Mouse (Mus musculus): ENCODE data around the gene Serpinb1b.

Serpinb1b gene

DNA sequence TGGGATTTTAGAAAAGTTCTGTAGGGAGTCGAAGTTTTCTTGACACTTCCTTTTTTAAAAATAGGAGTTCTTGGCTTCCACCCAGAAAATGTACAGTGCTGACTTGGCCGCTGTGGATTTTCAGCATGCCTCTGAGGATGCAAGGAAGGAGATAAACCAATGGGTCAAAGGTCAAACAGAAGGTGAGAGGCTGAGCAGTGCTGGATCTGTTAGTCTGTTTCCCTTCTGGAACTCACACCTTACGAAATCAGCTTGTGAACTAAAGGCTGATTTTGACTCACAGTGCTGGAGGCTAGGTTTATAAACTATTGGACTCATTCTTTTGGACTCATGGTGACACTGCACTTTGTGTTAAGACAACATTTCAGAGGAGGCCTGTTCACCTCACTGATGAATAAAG, 11.2 kb downstream of the Serpinb1b start:
- no peak for ATAC-seq (ENCODE audit: insufficient number of reproducible peaks, low FRiP score, low TSS enrichment)

DNA sequence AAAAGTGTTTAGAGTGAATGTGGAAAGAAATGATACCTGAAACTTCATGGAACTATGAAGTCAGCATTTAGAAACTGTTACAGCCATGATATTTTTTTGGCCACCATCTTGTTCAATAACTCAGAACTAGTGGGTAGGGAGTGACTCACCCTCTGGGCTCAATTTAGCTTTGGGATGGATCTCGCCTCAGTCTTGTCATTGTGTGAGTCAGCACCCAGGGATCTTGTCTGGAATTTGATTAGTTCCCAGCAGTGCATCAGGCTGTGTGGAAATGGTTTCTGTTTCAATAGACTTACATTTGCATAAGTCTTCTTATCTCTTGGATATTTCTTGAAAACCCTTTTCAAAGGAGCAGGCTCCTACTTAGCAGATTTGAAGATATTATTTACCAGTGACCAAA, 12.2 kb downstream of the Serpinb1b start:
- ATAC-seq (ENCODE audit: insufficient number of reproducible peaks, low FRiP score, low TSS enrichment): no peak

DNA sequence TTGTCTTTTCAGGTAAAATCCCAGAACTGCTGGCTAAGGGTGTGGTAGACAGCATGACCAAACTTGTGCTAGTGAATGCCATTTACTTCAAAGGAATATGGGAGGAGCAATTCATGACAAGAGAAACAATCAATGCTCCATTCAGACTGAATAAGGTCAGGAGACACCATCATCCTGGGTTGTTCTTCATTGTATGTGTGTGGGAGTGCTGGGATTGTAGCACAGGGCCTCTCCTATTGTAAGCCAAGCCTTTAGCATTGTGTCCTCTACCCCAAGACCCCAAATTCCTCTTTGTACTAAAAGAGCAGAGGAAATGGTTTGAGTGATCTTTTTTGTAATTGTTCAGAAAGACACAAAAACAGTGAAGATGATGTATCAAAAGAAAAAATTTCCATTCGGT, 12.9 kb downstream of the Serpinb1b start:
- no peak for ATAC-seq (ENCODE audit: insufficient number of reproducible peaks, low FRiP score, low TSS enrichment)

DNA sequence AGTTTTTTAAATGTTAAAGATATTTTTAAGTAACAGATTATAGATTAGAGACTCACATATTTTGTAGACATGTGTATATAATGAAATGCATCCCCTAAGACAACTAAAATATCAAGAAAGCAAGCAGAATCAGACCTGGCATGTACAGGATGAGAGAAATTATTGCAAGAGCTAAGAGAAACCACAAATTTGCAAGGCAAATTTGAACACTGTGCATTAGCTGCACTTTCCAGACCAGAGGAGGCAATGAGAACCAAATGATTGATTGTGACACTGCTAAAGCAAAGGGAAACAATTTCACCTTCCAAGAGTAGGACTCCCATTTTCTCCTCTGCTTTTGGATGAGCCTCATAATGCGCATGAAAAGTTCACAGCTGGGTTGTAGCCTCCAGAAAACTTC, 17.2 kb downstream of the Serpinb1b start:
- ATAC-seq (ENCODE audit: insufficient number of reproducible peaks, low FRiP score, low TSS enrichment): no peak

DNA sequence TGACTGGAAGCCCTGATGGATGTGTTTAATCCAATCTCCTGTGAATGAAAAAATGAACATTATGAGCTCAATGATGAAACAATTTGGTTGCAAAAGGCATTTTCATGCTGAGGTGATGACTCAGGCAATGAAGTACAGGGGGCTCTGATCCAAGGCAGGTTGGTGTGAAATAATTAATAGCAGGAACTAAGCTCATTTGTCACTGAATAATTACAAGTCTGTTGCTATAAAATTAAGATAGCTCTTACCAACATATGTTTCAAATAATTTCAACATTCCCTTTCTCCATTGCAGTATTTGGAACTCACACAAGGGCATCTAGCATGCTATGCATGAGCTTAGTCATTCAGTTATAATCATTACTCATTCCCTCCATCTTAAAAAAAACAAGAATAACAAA, 27.3 kb downstream of the Serpinb1b start:
- no peak for ATAC-seq (ENCODE audit: insufficient number of reproducible peaks, low FRiP score, low TSS enrichment)

DNA sequence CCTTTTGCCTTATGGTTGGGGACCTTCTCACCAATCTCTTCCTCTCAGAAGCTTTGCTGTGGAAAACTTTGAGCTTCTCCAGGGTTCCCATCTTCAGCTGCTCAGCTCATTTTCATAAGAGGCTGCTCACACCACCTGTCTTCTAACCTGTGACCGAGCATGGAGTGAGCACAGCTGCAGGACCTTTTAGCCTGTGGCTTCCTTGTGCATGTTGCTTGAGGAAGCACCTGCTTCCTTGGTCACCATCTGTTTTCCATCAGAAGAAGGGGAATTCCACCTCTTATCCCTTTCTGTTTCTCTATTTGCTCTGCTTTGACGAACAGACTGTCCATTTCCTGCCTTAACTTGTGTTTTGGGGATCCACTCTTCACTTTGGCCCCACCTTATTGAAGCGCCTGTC, 34.7 kb downstream of the Serpinb1b start:
- no peak for ATAC-seq (ENCODE audit: insufficient number of reproducible peaks, low FRiP score, low TSS enrichment)

DNA sequence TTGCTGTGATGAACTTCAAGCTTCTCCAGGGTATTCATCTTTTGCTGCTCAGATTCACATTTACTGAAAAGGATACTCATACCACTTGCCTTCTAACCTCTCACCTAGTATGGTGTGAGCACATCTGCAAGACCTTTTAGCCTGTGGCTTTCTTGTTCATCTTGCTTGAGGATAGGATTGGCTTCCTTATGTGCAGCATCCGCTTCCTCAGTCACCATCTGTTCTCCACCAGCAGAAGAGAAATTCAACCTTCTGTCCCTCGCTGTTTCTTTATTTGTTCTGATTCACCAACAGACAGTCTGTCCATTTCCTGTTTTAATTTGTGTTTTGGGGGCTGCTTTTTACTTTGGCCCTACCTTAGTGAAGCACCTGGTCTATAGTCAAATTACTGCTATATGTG, 59.3 kb downstream of the Serpinb1b start:
- peak; percentile 54; the same call in 1 of the 2 replicates for ATAC-seq (ENCODE audit: insufficient number of reproducible peaks, low FRiP score, low TSS enrichment)

DNA sequence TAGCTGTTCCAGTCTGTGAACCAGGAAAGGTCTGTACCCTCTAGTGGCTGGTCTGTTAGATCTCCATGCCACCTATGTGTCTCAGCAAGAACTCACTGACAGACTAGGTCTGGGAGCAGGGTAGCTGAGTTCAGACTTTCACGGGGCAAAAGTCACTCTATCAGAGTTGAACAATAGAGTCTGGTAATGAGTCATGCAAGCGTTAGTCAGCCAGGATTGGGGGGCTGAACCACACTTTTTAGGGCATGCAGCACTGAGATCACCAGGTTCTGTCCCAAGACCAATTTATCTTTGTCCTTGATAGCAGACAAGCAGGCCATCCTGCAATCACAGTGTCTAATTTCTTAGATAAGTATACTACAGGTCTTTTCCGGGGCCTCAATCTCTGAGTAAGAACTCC, 63.1 kb downstream of the Serpinb1b start:
- no peak for ATAC-seq (ENCODE audit: insufficient number of reproducible peaks, low FRiP score, low TSS enrichment)
